Comparison of ENCODE assay signal across 18 mouse cellular contexts in genomic region chr19:32715681-32716080, GRCm38 (mm10). TPM values are rescaled to one million over a fixed set of nuclear protein-coding genes. Genes with fewer than 3 reads are reported as not detected.
A peak's percentile ranks its signal among the peaks of the same experiment; 100 is the strongest.
DNase-seq lines count a peak whose midpoint lies in the region; ATAC-seq lines count a peak whose summit lies in the region.
"Had no signal": no experiment of that assay in that cellular context is flagged by ENCODE, and none has a peak within 500 bp of the region (broad histone marks: within the 10 kb centered on the region; RNA-seq: fewer than 3 reads in every experiment).

No protein-coding gene starts in this region.

- H3K9me3 ChIP-seq in kidney, embryonic 16.5 days (ENCODE audit: low read length) = peaks cover 4% of the 10 kb centered on the region; the same call in 1 of the 2 replicates
- H3K9me3 ChIP-seq: embryonic facial prominence, embryonic 10.5 days; embryonic facial prominence, embryonic 13.5 days; heart, embryonic 12.5 days; heart, embryonic 15.5 days had no signal

- H3K9ac ChIP-seq in kidney, embryonic 16.5 days (replicated peaks; ENCODE audit: low read length) = no peak overlapping the region
- H3K9ac ChIP-seq: embryonic facial prominence, embryonic 13.5 days; forebrain, postnatal 0 days; heart, embryonic 12.5 days; heart, embryonic 15.5 days; hindbrain, embryonic 14.5 days had no signal

- ATAC-seq in kidney, embryonic 16.5 days (ENCODE audit: low FRiP score, low TSS enrichment) = no peak
- ATAC-seq: forebrain, embryonic 14.5 days; forebrain, postnatal 0 days; hindbrain, postnatal 0 days; inflammation-experienced regulatory T-cells, adult 6 months; intestine, embryonic 16.5 days had no signal

- peaks cover 17% of the 10 kb centered on the region for H3K4me1 ChIP-seq in kidney, embryonic 16.5 days (ENCODE audit: insufficient read depth, low read length)

- no peaks in the 10 kb centered on the region for H3K27me3 ChIP-seq in kidney, embryonic 16.5 days (ENCODE audit: insufficient read depth, low read length)
- H3K27me3 ChIP-seq: embryonic facial prominence, embryonic 13.5 days; heart, embryonic 12.5 days; heart, embryonic 15.5 days; Patski had no signal

- no peak overlapping the region for H3K4me3 ChIP-seq in kidney, embryonic 16.5 days (ENCODE audit: low read length)
- H3K4me3 ChIP-seq: embryonic facial prominence, embryonic 10.5 days; embryonic facial prominence, embryonic 13.5 days; erythroblast, embryonic 14.5 days; heart, embryonic 12.5 days; heart, embryonic 15.5 days had no signal

- H3K4me2 ChIP-seq in kidney, embryonic 16.5 days (replicated peaks; ENCODE audit: low read depth, low read length) = no peak overlapping the region
- H3K4me2 ChIP-seq: embryonic facial prominence, embryonic 13.5 days; heart, embryonic 12.5 days; heart, embryonic 15.5 days; hindbrain, embryonic 14.5 days had no signal

- DNase-seq in cerebellum, adult 9-11 months = peak; percentile 13
- DNase-seq in cerebellum, postnatal 36 days = no peak
- peak; percentile 90 for DNase-seq in 3T3-L1 (ENCODE audit: low read depth, low spot score)
- DNase-seq in MN1 (ENCODE audit: low spot score) = peak; percentile 31
- DNase-seq in frontal cortex, postnatal 10 days (ENCODE audit: low spot score in 2 of 2) = no peak

- H3K36me3 ChIP-seq in kidney, embryonic 16.5 days (ENCODE audit: insufficient read depth, low read length) = no peaks in the 10 kb centered on the region
- H3K36me3 ChIP-seq: embryonic facial prominence, embryonic 10.5 days; embryonic facial prominence, embryonic 13.5 days; heart, embryonic 12.5 days; heart, embryonic 15.5 days had no signal

- no peak overlapping the region for H3K27ac ChIP-seq in kidney, embryonic 16.5 days (ENCODE audit: low read length)
- H3K27ac ChIP-seq: embryonic facial prominence, embryonic 10.5 days; embryonic facial prominence, embryonic 13.5 days; heart, embryonic 15.5 days; hindbrain, embryonic 14.5 days; hindbrain, postnatal 0 days had no signal

RNA-seq across cellular contexts. Expression of gene Atad1, which starts 23.9 kb away (rescaled TPM):
- polyA plus RNA-seq in kidney, embryonic 16.5 days (2015; fragmentation: Nextera tagmentation; extraction: Ambion mirVana) = 88.0 and 90.3 TPM in 2 replicates

RNA-seq across cellular contexts. Expression of gene Pten, which starts 41.6 kb away (rescaled TPM):
- polyA plus RNA-seq in kidney, embryonic 16.5 days (2015; fragmentation: Nextera tagmentation; extraction: Ambion mirVana) = 6.5 and 7.8 TPM in 2 replicates

Comparison
In these comparisons a context has a peak if more than half of its experiments do, and no peak if none do; other contexts are left out.
1. DNase-seq: peak in cerebellum, adult 9-11 months (single experiment), 3T3-L1 (single experiment) and MN1 (single experiment); none in cerebellum, postnatal 36 days (0 of 2) and frontal cortex, postnatal 10 days (0 of 2).